Mouse (Mus musculus) bone marrow, adult 2 months (tissue): ENCODE measurements around the gene Aldh1l1. TPM values are rescaled to one million over a fixed set of nuclear protein-coding genes. Genes with fewer than 3 reads are reported as not detected.

ENCODE experiments used
- H3K27ac ChIP-seq: fragments of 200-500 bp; 2 replicates; pipeline ENCODE4 v1.5.1; 2012; ENCODE audit warnings: low read depth, mild to moderate bottlenecking, control low read depth, inconsistent platforms, low read length; ENCODE audit not compliant: control insufficient read depth, poor library complexity, insufficient read depth
- H3K4me1 ChIP-seq: fragments of 200-500 bp; 2 replicates; pipeline ENCODE4 v1.6.1; 2011; ENCODE audit warnings: low read length; ENCODE audit not compliant: control insufficient read depth, insufficient read depth
- H3K4me3 ChIP-seq: fragments of 200-500 bp; replicated peaks from 2 replicates; pipeline ENCODE3; 2011; ENCODE audit warnings: mild to moderate bottlenecking, low read depth, low read length, control low read depth; ENCODE audit not compliant: control insufficient read depth
- CTCF ChIP-seq: fragments of 200-500 bp; IDR thresholded peaks from 2 replicates; pipeline ENCODE4 v1.5.1; 2011; ENCODE audit warnings: low read length, control low read depth; ENCODE audit not compliant: control insufficient read depth, insufficient read depth
- POLR2A ChIP-seq: fragments of 200-500 bp; IDR thresholded peaks from 2 replicates; pipeline ENCODE4 v1.6.1; 2011; ENCODE audit warnings: low read depth, mild to moderate bottlenecking, control low read depth, low read length, borderline replicate concordance; ENCODE audit not compliant: control insufficient read depth
- WGBS: fragments of 180-500 bp; shearing (Covaris S2); methylation state at CpG from one replicate; pipeline ENCODE4 v1.1.7; 2018; 5-methylcytosine and 5-hydroxymethylcytosine counted together
- polyA plus RNA-seq: library from polyadenylated mRNA; stranded (reverse); fragments of >200 nt; gene quantifications from 2 replicates; pipeline ENCODE4 v1.2.4, GENCODE M21; 2011; ENCODE audit warnings: low replicate concordance; ENCODE audit not compliant: missing spikeins, insufficient read depth, insufficient read length

The Aldh1l1 gene
- polyA plus RNA-seq, 1 experiment, result 4.5 TPM

- Histone ChIP-seq H3K27ac (no peak overlapping the region), H3K4me3 (no peak overlapping the region), H3K4me1 (no peaks in the 10 kb centered on the region)
- no peak for TF ChIP-seq CTCF
- no peak for TF ChIP-seq POLR2A
- WGBS, result 82% methylated on average over 3 of the region's 3 CpGs
These were observed 149.4 kb downstream of the Aldh1l1 start for GRCm38 (mm10) chr6:90635611-90636010.

DNA sequence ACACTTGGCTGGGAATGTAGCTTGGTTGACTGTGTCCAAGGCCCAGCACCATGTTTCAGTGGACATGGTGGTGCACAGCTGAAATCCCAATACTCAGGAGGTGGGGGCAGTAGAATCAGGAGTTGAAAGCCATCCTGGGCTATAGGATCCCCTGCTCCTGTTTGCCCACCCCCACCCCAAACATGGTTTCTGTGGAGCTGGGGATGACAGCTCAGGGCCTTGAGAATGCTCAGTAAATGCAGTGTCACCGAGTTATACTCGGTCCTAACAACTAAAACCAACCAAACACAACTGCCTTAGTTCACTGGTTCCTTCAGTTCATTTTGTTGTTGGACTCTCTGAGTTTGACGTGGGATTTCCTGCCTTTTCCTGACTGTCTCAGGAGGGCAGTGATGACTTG is 156.8 kb downstream of the Aldh1l1 start:
- H3K4me3 ChIP-seq, result no peak overlapping the region
- no peak overlapping the region for H3K27ac ChIP-seq
- WGBS, result 83% methylated on average over 3 of the region's 3 CpGs
- no peaks in the 10 kb centered on the region for H3K4me1 ChIP-seq
- TF ChIP-seq POLR2A (no peak), CTCF (no peak)

DNA sequence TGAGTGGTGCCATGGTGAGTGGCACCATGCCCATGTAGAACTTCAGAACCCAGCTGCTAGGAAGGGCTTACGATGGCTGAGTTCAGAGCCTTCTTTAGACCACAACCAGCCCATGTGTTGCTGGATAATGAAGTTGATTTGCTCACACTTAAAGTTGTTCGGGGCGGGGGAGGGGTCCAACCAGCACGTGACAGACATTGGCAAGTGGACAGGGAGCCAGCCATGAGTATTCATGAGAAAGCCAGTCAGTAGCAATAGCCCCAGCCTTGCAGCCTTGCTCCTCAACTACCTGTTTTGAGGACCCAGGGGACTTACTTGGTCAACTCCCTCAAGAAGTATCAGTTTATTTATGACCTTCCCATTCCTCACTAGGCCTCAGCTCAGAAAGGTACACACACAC is 158.7 kb downstream of the Aldh1l1 start:
- Histone ChIP-seq H3K27ac (no peak overlapping the region), H3K4me3 (no peak overlapping the region), H3K4me1 (no peaks in the 10 kb centered on the region)
- TF ChIP-seq CTCF (no peak), POLR2A (no peak)
- 75% methylated on average over 4 of the region's 4 CpGs for WGBS

- TF ChIP-seq CTCF, result no peak
- TF ChIP-seq POLR2A, result no peak
- 85% methylated on average over 6 of the region's 6 CpGs for WGBS
- no peaks in the 10 kb centered on the region for H3K4me1 ChIP-seq
- no peak overlapping the region for H3K4me3 ChIP-seq
- no peak overlapping the region for H3K27ac ChIP-seq
These were observed 162.2 kb downstream of the Aldh1l1 start for GRCm38 (mm10) chr6:90648391-90648790.

GRCm38 (mm10) chr6:90649279-90649678 is 163.1 kb downstream of the Aldh1l1 start:
- Histone ChIP-seq H3K4me3 (no peak overlapping the region), H3K4me1 (no peaks in the 10 kb centered on the region), H3K27ac (no peak overlapping the region)
- whole genome bisulfite sequencing, result 75% methylated on average over 4 of the region's 4 CpGs
- TF ChIP-seq CTCF (no peak), POLR2A (no peak)

Other genes starting within 250 kb of the Aldh1l1 start
- gene Vmn1r54, start 240.1 kb upstream of the Aldh1l1 start, polyA plus RNA-seq, result not detected in 2 replicates
- gene BC048671, start 185.2 kb upstream of the Aldh1l1 start, polyA plus RNA-seq, result not detected in 2 replicates
- 1.4 and 2.4 TPM in 2 replicates for gene Chst13, start 161.2 kb upstream of the Aldh1l1 start, polyA plus RNA-seq
- gene Uroc1, start 153.1 kb upstream of the Aldh1l1 start, polyA plus RNA-seq, result 1.1 and 2.5 TPM in 2 replicates
- 3.9 and 5.1 TPM in 2 replicates for gene Zxdc, start 116.9 kb upstream of the Aldh1l1 start, polyA plus RNA-seq
- gene Cfap100, start 57.6 kb upstream of the Aldh1l1 start, polyA plus RNA-seq, result 0.72 TPM in 1 of 2 replicates, not detected in the other
- gene Klf15, start 23.9 kb upstream of the Aldh1l1 start, polyA plus RNA-seq, result 2.5 TPM in 1 of 2 replicates, not detected in the other
- 4.8 and 6.3 TPM in 2 replicates for gene Slc41a3, start 118.3 kb downstream of the Aldh1l1 start, polyA plus RNA-seq